Mouse (Mus musculus) MEL (cell line): ENCODE measurements around the gene Ric8b. TPM values are rescaled to one million over a fixed set of nuclear protein-coding genes. Genes with fewer than 3 reads are reported as not detected.

ENCODE experiments used
- DNase-seq: peaks from one replicate; pipeline ENCODE4 v3.0.0; 2011; ENCODE audit warnings: low read depth, low spot score
- H3K27ac ChIP-seq: 2 replicates; pipeline ENCODE4 v1.5.1; 2012; ENCODE audit warnings: low read depth, mild to moderate bottlenecking, control low read depth, low read length, moderate library complexity; ENCODE audit not compliant: control insufficient read depth
- H3K27me3 ChIP-seq, 2 experiments: fragments of 150-350 bp in 1 of 2; sonication (generic) in 1 of 2; 2 replicates each; pipeline ENCODE4 v1.6.1; 2012; ENCODE audit warnings: low read length in 2 of 2, mild to moderate bottlenecking in 2 of 2, improper control_type of control experiment in 1 of 2, moderate library complexity in 1 of 2; ENCODE audit not compliant: insufficient read depth in 2 of 2, control insufficient read depth in 1 of 2
- H3K36me3 ChIP-seq, 2 experiments: 2 replicates each; pipeline ENCODE4 v1.6.1; 2012 to 2014; ENCODE audit warnings: low read length in 2 of 2, improper control_type of control experiment in 1 of 2, inconsistent platforms in 1 of 2, mild to moderate bottlenecking in 1 of 2; ENCODE audit not compliant: insufficient read depth in 2 of 2, control insufficient read depth in 1 of 2
- H3K4me1 ChIP-seq, 2 experiments: fragments of 150-350 bp in 1 of 2; sonication (generic) in 1 of 2; 2 replicates each; pipeline ENCODE4 v1.6.1; 2012; ENCODE audit warnings: low read length in 2 of 2, improper control_type of control experiment in 1 of 2, mild to moderate bottlenecking in 1 of 2; ENCODE audit not compliant: insufficient read depth in 2 of 2, control insufficient read depth in 1 of 2
- H3K4me3 ChIP-seq, 2 experiments: fragments of 150-350 bp in 1 of 2; sonication (generic) in 1 of 2; 2 replicates each; pipeline ENCODE4 v1.5.1; 2012; ENCODE audit warnings: low read depth in 2 of 2, low read length in 2 of 2, mild to moderate bottlenecking in 2 of 2, moderate library complexity in 2 of 2, control low read depth in 1 of 2, improper control_type of control experiment in 1 of 2; ENCODE audit not compliant: control insufficient read depth in 1 of 2, insufficient read depth in 1 of 2
- H3K79me2 ChIP-seq: 2 replicates; pipeline ENCODE4 v1.6.1; 2012; ENCODE audit warnings: mild to moderate bottlenecking, low read length, moderate library complexity; ENCODE audit not compliant: control insufficient read depth, poor library complexity, insufficient read depth
- H3K9ac ChIP-seq: 2 replicates; pipeline ENCODE4 v1.6.1; 2012; ENCODE audit warnings: low read depth, mild to moderate bottlenecking, control low read depth, low read length, moderate library complexity; ENCODE audit not compliant: control insufficient read depth, poor library complexity, severe bottlenecking
- H3K9me3 ChIP-seq: fragments of 150-350 bp; sonication (generic); replicated peaks from 2 replicates; pipeline ENCODE4 v1.6.1; 2012; ENCODE audit warnings: mild to moderate bottlenecking, low read length, improper control_type of control experiment, moderate library complexity; ENCODE audit not compliant: insufficient read depth
- BHLHE40 ChIP-seq: IDR thresholded peaks from 2 replicates; pipeline ENCODE4 v1.6.1; 2012; ENCODE audit warnings: low read depth, mild to moderate bottlenecking, inconsistent platforms, low read length, improper control_type of control experiment, borderline replicate concordance
- CHD1 ChIP-seq: IDR thresholded peaks from 2 replicates; pipeline ENCODE4 v1.6.1; 2012; ENCODE audit warnings: low read depth, mild to moderate bottlenecking, inconsistent platforms, low read length, improper control_type of control experiment
- CTCF ChIP-seq, 3 experiments: IDR thresholded peaks in 2 of 3; conservative IDR thresholded peaks in 1 of 3; 2 replicates each; pipeline ENCODE4 v1.5.1; 2011 to 2012; ENCODE audit warnings: low read length in 3 of 3, low read depth in 2 of 3, mild to moderate bottlenecking in 2 of 3, improper control_type of control experiment in 1 of 3, inconsistent platforms in 1 of 3, mixed read lengths in 1 of 3, moderate library complexity in 1 of 3; ENCODE audit not compliant: control insufficient read depth in 1 of 3, insufficient read depth in 1 of 3, poor library complexity in 1 of 3, severe bottlenecking in 1 of 3
- E2F4 ChIP-seq: IDR thresholded peaks from 2 replicates; pipeline ENCODE4 v1.6.1; 2011; ENCODE audit warnings: low read depth, low read length, improper control_type of control experiment, borderline replicate concordance
- EP300 ChIP-seq, 2 experiments: IDR thresholded peaks; 2 replicates each; pipeline ENCODE4 v1.6.1; 2011; ENCODE audit warnings: improper control_type of control experiment in 2 of 2, low read length in 2 of 2, low read depth in 1 of 2, mild to moderate bottlenecking in 1 of 2
- ETS1 ChIP-seq: IDR thresholded peaks from 2 replicates; pipeline ENCODE4 v1.6.1; 2012; ENCODE audit warnings: low read depth, mild to moderate bottlenecking, inconsistent platforms, low read length, improper control_type of control experiment, moderate library complexity
- GABPA ChIP-seq: IDR thresholded peaks from 2 replicates; pipeline ENCODE4 v1.6.1; 2012; ENCODE audit warnings: low read depth, mild to moderate bottlenecking, inconsistent platforms, low read length, improper control_type of control experiment, moderate library complexity
- GATA1 ChIP-seq: IDR thresholded peaks from 2 replicates; pipeline ENCODE4 v1.6.1; 2011; ENCODE audit warnings: low read depth, low read length, improper control_type of control experiment
- HCFC1 ChIP-seq: IDR thresholded peaks from 2 replicates; pipeline ENCODE4 v1.6.1; 2012; ENCODE audit warnings: low read depth, mild to moderate bottlenecking, inconsistent platforms, low read length, improper control_type of control experiment, moderate library complexity
- JUND ChIP-seq: IDR thresholded peaks from 2 replicates; pipeline ENCODE4 v1.6.1; 2011; ENCODE audit warnings: low read depth, mild to moderate bottlenecking, improper control_type of control experiment, low read length
- MAX ChIP-seq: IDR thresholded peaks from 2 replicates; pipeline ENCODE4 v1.6.1; 2011; ENCODE audit warnings: low read length, improper control_type of control experiment
- MAZ ChIP-seq: IDR thresholded peaks from 2 replicates; pipeline ENCODE4 v1.6.1; 2012; ENCODE audit warnings: low read depth, mild to moderate bottlenecking, inconsistent platforms, low read length, improper control_type of control experiment
- MXI1 ChIP-seq: IDR thresholded peaks from 2 replicates; pipeline ENCODE4 v1.6.1; 2011; ENCODE audit warnings: mild to moderate bottlenecking, low read depth, low read length, improper control_type of control experiment
- MYB ChIP-seq: IDR thresholded peaks from 2 replicates; pipeline ENCODE4 v1.6.1; 2011; ENCODE audit warnings: mild to moderate bottlenecking, low read depth, low read length, improper control_type of control experiment
- NRF1 ChIP-seq: IDR thresholded peaks from 2 replicates; pipeline ENCODE4 v1.6.1; 2014; ENCODE audit warnings: low read depth, mild to moderate bottlenecking, inconsistent platforms, low read length, improper control_type of control experiment, moderate library complexity; ENCODE audit not compliant: poor library complexity, insufficient read depth, severe bottlenecking
- RAD21 ChIP-seq: IDR thresholded peaks from 2 replicates; pipeline ENCODE4 v1.6.1; 2011; ENCODE audit warnings: mild to moderate bottlenecking, low read depth, low read length, improper control_type of control experiment
- RCOR1 ChIP-seq: IDR thresholded peaks from 2 replicates; pipeline ENCODE4 v1.6.1; 2012; ENCODE audit warnings: low read depth, mild to moderate bottlenecking, inconsistent platforms, low read length, improper control_type of control experiment
- SIN3A ChIP-seq: IDR thresholded peaks from 2 replicates; pipeline ENCODE4 v1.6.1; 2012; ENCODE audit warnings: low read length, improper control_type of control experiment, inconsistent platforms
- SMC3 ChIP-seq: IDR thresholded peaks from 2 replicates; pipeline ENCODE4 v1.6.1; 2011; ENCODE audit warnings: low read depth, low read length, improper control_type of control experiment
- TAL1 ChIP-seq: IDR thresholded peaks from 2 replicates; pipeline ENCODE4 v1.6.1; 2012; ENCODE audit warnings: mild to moderate bottlenecking, inconsistent platforms, low read length, moderate library complexity, mixed read lengths
- TBP ChIP-seq: IDR thresholded peaks from 2 replicates; pipeline ENCODE4 v1.8.0; 2011; ENCODE audit warnings: low read depth, low read length, improper control_type of control experiment
- TCF12 ChIP-seq: IDR thresholded peaks from 2 replicates; pipeline ENCODE4 v1.6.1; 2014; ENCODE audit warnings: low read depth, mild to moderate bottlenecking, inconsistent platforms, low read length, improper control_type of control experiment, moderate library complexity
- UBTF ChIP-seq: IDR thresholded peaks from 2 replicates; pipeline ENCODE4 v1.6.1; 2012; ENCODE audit warnings: low read depth, mild to moderate bottlenecking, inconsistent platforms, low read length, improper control_type of control experiment, moderate library complexity, borderline replicate concordance; ENCODE audit not compliant: insufficient read depth
- USF1 ChIP-seq: IDR thresholded peaks from 2 replicates; pipeline ENCODE4 v1.6.1; 2014; ENCODE audit warnings: low read depth, mild to moderate bottlenecking, inconsistent platforms, low read length, improper control_type of control experiment, moderate library complexity
- USF2 ChIP-seq, 2 experiments: IDR thresholded peaks; 2 replicates each; pipeline ENCODE4 v1.6.1; 2011 to 2012; ENCODE audit warnings: improper control_type of control experiment in 2 of 2, low read length in 2 of 2, borderline replicate concordance in 1 of 2, inconsistent platforms in 1 of 2, low read depth in 1 of 2, mild to moderate bottlenecking in 1 of 2; ENCODE audit not compliant: insufficient read depth in 1 of 2
- ZMIZ1 ChIP-seq: IDR thresholded peaks from 2 replicates; pipeline ENCODE4 v1.6.1; 2012; ENCODE audit warnings: low read depth, mild to moderate bottlenecking, inconsistent platforms, low read length, improper control_type of control experiment, moderate library complexity
- ZNF384 ChIP-seq: IDR thresholded peaks from 2 replicates; pipeline ENCODE4 v1.6.1; 2012; ENCODE audit warnings: low read depth, mild to moderate bottlenecking, inconsistent platforms, low read length, improper control_type of control experiment
- polyA plus RNA-seq, 2 experiments: library from polyadenylated mRNA; stranded (reverse) in 1 of 2; unstranded in 1 of 2; fragments of >175 nt in 1 of 2; fragments of >200 nt in 1 of 2; gene quantifications; 2 replicates each; pipeline versions ENCODE4 v1.2.1 to v1.2.4; 2012; ENCODE audit warnings: low replicate concordance in 2 of 2, low read depth in 1 of 2; ENCODE audit not compliant: insufficient read length in 2 of 2, insufficient read depth in 1 of 2, missing spikeins in 1 of 2
- total RNA-seq: library from RNA; depleted of rRNA; stranded (reverse); fragments of 300-350 nt; gene quantifications from 2 replicates; pipeline ENCODE4 v1.2.3, GENCODE M21; 2012

Gene Ric8b
- total and polyA plus RNA-seq, 3 experiments: 6.3 to 8.6 TPM; not detected in 1

DNA sequence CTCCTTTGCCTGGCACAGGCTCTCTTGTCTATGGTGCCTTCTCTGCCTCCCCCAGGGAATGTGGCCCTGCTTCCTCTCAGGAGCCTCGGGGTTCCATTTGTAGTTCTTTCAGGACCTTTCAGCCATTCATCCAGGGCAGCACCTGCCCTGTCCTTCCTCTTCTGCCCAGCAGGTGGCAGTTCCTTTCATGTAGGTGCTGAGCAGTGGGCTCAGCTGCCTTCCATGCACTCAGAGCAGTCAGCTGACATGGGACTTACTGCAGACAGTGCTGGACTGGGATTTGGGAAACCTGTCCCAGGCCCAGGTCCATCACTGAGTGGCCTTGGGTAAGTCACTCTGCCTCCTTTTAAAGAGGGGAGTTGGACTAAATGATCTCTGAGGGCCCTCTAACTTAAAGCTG, 96.0 kb downstream of the Ric8b start:
- H3K4me1 ChIP-seq: peaks cover 6 to 7% of the 10 kb centered on the region in 2 experiments; a peak in 3 of 4 replicates
- H3K9ac ChIP-seq: no peak overlapping the region
- no peaks in the 10 kb centered on the region for H3K9me3 ChIP-seq
- no peak overlapping the region for H3K27ac ChIP-seq
- TF ChIP-seq SIN3A (no peak), USF1 (no peak), JUND (no peak), ZNF384 (no peak), SMC3 (peak; percentile 56), TCF12 (no peak), USF2 (IDR thresholded peaks at IDR 0.05; ENCODE audit: borderline replicate concordance in 1 of 2, insufficient read depth in 1 of 2, low read depth in 1 of 2, low read length in 2 of 2) (no peak), CTCF (IDR thresholded peaks at IDR 0.05 in 2 of 3, conservative IDR thresholded peaks at IDR 0.05 in 1 of 3; ENCODE audit: control insufficient read depth in 1 of 3, insufficient read depth in 1 of 3, low read depth in 2 of 3, low read length in 3 of 3, poor library complexity in 1 of 3, severe bottlenecking in 1 of 3) (peak; percentile 61 to 77 (median 64)), RAD21 (peak; percentile 11), BHLHE40 (no peak), TAL1 (no peak), MYB (no peak)
- TF ChIP-seq, all 39 proteins: peak for 3
- Histone ChIP-seq H3K36me3 (peaks cover 0 to 11% of the 10 kb centered on the region in 2 experiments), H3K27me3 (no peaks in the 10 kb centered on the region), H3K4me3 (no peak overlapping the region), H3K79me2 (no peaks in the 10 kb centered on the region)
- peak; percentile 53 for DNase-seq

GRCm38 (mm10) chr10:85013924-85014428, 96.6 kb downstream of the Ric8b start:
- Histone ChIP-seq H3K9me3 (no peaks in the 10 kb centered on the region), H3K27ac (no peak overlapping the region), H3K4me3 (no peak overlapping the region), H3K79me2 (no peaks in the 10 kb centered on the region), H3K9ac (no peak overlapping the region), H3K27me3 (no peaks in the 10 kb centered on the region), H3K4me1 (peaks cover 1 to 3% of the 10 kb centered on the region in 2 experiments; a peak in 2 of 4 replicates), H3K36me3 (peaks cover 0 to 6% of the 10 kb centered on the region in 2 experiments; a peak in 2 of 4 replicates)
- TF ChIP-seq MAX: no peak
- no peak for TF ChIP-seq ZMIZ1
- TF ChIP-seq RCOR1: no peak
- TF ChIP-seq E2F4: no peak
- no peak for TF ChIP-seq MAZ
- no peak for TF ChIP-seq ETS1
- no peak for TF ChIP-seq UBTF
- TF ChIP-seq CHD1: no peak
- no peak for TF ChIP-seq HCFC1
- no peak for TF ChIP-seq CTCF (IDR thresholded peaks at IDR 0.05 in 2 of 3, conservative IDR thresholded peaks at IDR 0.05 in 1 of 3; ENCODE audit: control insufficient read depth in 1 of 3, insufficient read depth in 1 of 3, low read depth in 2 of 3, low read length in 3 of 3, poor library complexity in 1 of 3, severe bottlenecking in 1 of 3)
- TF ChIP-seq NRF1: no peak
- no peak for TF ChIP-seq EP300 (IDR thresholded peaks at IDR 0.05; ENCODE audit: low read depth in 1 of 2, low read length in 2 of 2)
- TF ChIP-seq GABPA: no peak
- TF ChIP-seq TBP: no peak
- no peak for TF ChIP-seq MXI1
- no peak for TF ChIP-seq SMC3
- TF ChIP-seq MYB: no peak
- TF ChIP-seq GATA1: no peak
- TF ChIP-seq RAD21: no peak
- DNase-seq: no peak
